Mouse (Mus musculus) forebrain, embryonic 11.5 days (tissue): Measurements from ENCODE around the gene Wrnip1. TPM values are rescaled to one million over a fixed set of nuclear protein-coding genes. Genes with fewer than 3 reads are reported as not detected.

Source experiments
- ATAC-seq: fragments of 200-750 bp; cut with Nextera tagmentation; replicated peaks from 2 replicates; pipeline ENCODE4 v1.8.0; 2017; ENCODE audit warnings: moderate TSS enrichment; ENCODE audit not compliant: low FRiP score
- DNase-seq: peaks from one replicate; pipeline ENCODE4 v3.0.0-alpha.2; 2017; ENCODE audit warnings: low spot score
- H3K27ac ChIP-seq: fragments of 300-500 bp; sonication (generic); 2 replicates; pipeline ENCODE4 v1.5.1; 2014; ENCODE audit warnings: low read depth, low read length
- H3K27me3 ChIP-seq: fragments of 300-500 bp; sonication (generic); 2 replicates; pipeline ENCODE4 v1.6.1; 2014; ENCODE audit warnings: mild to moderate bottlenecking, low read length, mixed read lengths; ENCODE audit not compliant: control insufficient read depth, insufficient read depth
- H3K36me3 ChIP-seq: fragments of 300-500 bp; sonication (generic); 2 replicates; pipeline ENCODE4 v1.6.1; 2014; ENCODE audit warnings: mild to moderate bottlenecking, low read length, moderate library complexity, mixed read lengths; ENCODE audit not compliant: control insufficient read depth, insufficient read depth
- H3K4me1 ChIP-seq: fragments of 300-500 bp; sonication (generic); replicated peaks from 2 replicates; pipeline ENCODE4 v1.6.1; 2014; ENCODE audit warnings: low read length, mixed read lengths; ENCODE audit not compliant: control insufficient read depth, insufficient read depth
- H3K4me2 ChIP-seq: fragments of 300-500 bp; sonication (generic); 2 replicates; pipeline ENCODE4 v1.6.1; 2014; ENCODE audit warnings: low read depth, mild to moderate bottlenecking, low read length, moderate library complexity, mixed read lengths; ENCODE audit not compliant: severe bottlenecking
- H3K4me3 ChIP-seq: fragments of 300-500 bp; sonication (generic); 2 replicates; pipeline ENCODE4 v1.5.1; 2014; ENCODE audit warnings: low read depth, low read length
- H3K9ac ChIP-seq: fragments of 300-500 bp; sonication (generic); 2 replicates; pipeline ENCODE4 v1.6.1; 2014; ENCODE audit warnings: low read length
- H3K9me3 ChIP-seq: fragments of 300-500 bp; sonication (generic); 2 replicates; pipeline ENCODE4 v1.6.1; 2016; ENCODE audit warnings: low read length, mixed read lengths; ENCODE audit not compliant: control insufficient read depth
- WGBS: fragments of 180-500 bp; shearing (Covaris S2); extraction: QIAGEN DNeasy Blood & Tissue Kit; methylation state at CpG from one replicate; pipeline ENCODE4 v1.1.7; 2014; 5-methylcytosine and 5-hydroxymethylcytosine counted together
- polyA plus RNA-seq: library from polyadenylated mRNA; unstranded; fragments of >200 nt; fragmentation: Nextera tagmentation; extraction: Ambion mirVana; gene quantifications from 2 replicates; pipeline ENCODE4 v1.2.1, GENCODE M21; 2014

Gene Wrnip1
- polyA plus RNA-seq = 22.1 and 22.9 TPM in 2 replicates

DNA sequence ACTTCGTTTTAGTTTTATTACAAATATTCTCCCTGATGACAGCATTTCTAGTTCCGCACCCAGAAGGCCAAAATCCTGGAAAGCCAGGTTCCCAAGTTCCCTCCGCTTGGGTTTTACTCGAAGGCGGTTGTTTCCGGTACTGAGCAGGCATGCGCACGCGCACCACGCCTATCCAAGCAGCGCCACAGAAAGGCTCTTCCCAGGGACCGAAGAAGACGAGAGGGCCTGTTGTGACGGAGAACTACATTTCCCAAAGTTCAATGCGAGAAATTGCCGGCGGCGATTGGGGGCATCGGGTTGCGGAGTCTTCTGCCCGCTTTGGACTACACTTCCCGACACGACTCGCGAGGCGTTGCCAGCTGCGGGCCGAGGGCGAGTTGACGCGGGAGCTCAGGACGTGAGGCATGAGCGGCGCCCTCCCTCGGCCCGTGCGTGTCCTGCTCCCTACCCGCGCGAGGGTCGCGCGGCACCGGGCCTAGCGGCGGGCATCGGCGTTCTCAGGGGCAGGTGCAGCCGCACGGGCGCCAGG is at the start of gene Wrnip1:
TSS of gene Wrnip1 (plus strand) at position 346 of the 529 bp plus-strand sequence.
- peaks cover 7% of the 10 kb centered on the region; the same call in 1 of the 2 replicates for H3K4me1 ChIP-seq
- under 1% methylated on average over 51 of the region's 51 CpGs for WGBS

DNA sequence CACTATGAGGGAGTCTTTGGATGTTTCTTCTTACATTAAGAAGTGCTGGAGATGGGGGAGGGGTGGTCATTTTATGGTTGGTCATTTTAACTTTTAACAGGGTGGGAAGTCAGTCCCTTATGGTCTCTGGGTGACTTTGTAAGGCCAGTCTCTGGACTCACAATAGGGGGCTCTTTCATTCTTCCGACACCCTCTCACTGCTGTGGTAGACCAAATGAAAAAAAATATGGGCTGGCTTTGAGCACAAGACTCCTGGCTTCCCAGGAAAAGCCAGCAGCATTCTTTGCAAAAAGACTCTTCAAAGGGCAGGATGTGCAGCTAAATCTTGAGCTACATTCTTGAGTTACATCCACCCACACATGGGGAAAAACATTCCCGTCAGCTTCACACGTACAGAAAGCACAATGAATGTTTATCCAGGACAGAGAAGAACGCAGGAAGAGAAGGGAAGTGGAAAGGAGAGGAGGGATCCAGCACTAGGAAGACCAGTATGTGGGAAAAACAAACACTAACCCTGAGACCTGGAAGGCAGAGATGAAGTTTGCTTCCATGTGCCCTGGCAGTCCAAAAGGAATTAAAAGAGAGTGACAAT is 49.7 kb upstream of the Wrnip1 start:
- ATAC-seq (no peak), DNase-seq (no peak)
- Histone ChIP-seq H3K4me3 (no peak overlapping the region), H3K27ac (no peak overlapping the region), H3K36me3 (no peaks in the 10 kb centered on the region), H3K27me3 (no peaks in the 10 kb centered on the region), H3K4me2 (no peak overlapping the region), H3K9ac (no peak overlapping the region), H3K9me3 (no peaks in the 10 kb centered on the region), H3K4me1 (no peaks in the 10 kb centered on the region)
- WGBS = 82% methylated on average over 4 of the region's 4 CpGs

More for the DNA sequence above, at the start of gene Wrnip1:
- peak; percentile 98 for ATAC-seq
- peak; percentile 99 for DNase-seq
- H3K4me3 ChIP-seq = peak within 1 kb of the TSS; percentile 70
- H3K9me3 ChIP-seq = no peaks in the 10 kb centered on the region
- no peaks in the 10 kb centered on the region for H3K36me3 ChIP-seq
- peak within 1 kb of the TSS; percentile 80 for H3K4me2 ChIP-seq
- H3K9ac ChIP-seq = peak within 1 kb of the TSS; percentile 76
- no peaks in the 10 kb centered on the region for H3K27me3 ChIP-seq
- H3K27ac ChIP-seq = no peak within 1 kb of the TSS

DNA sequence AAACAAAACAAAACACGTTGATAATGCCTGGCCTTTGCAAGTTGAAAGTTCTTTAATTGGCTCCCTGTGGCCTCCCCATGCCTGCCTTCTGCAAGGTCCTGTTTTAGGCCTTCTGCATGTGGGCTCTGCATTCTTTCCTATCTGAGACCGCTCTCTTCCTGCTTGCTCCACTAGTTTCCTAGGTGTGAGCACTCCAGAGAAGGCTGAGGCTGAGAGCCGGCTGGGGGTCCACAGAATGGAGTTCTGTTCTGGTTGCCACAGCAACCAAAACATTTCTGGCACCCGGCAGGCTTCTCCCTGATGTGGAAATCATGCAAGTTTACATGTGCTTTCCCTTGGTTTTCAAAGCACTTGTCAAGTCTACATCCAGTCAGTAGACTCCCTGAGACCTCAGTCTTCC is 42.8 kb upstream of the Wrnip1 start:
- Histone ChIP-seq H3K36me3 (no peaks in the 10 kb centered on the region), H3K4me3 (no peak overlapping the region), H3K27me3 (no peaks in the 10 kb centered on the region), H3K4me1 (no peaks in the 10 kb centered on the region), H3K9ac (no peak overlapping the region), H3K27ac (no peak overlapping the region), H3K9me3 (no peaks in the 10 kb centered on the region), H3K4me2 (no peak overlapping the region)
- 15% methylated on average over 4 of the region's 4 CpGs for WGBS
- ATAC-seq (0 out of 2 replicates have a peak, but pooled peaks have one; percentile 39), DNase-seq (no peak)

DNA sequence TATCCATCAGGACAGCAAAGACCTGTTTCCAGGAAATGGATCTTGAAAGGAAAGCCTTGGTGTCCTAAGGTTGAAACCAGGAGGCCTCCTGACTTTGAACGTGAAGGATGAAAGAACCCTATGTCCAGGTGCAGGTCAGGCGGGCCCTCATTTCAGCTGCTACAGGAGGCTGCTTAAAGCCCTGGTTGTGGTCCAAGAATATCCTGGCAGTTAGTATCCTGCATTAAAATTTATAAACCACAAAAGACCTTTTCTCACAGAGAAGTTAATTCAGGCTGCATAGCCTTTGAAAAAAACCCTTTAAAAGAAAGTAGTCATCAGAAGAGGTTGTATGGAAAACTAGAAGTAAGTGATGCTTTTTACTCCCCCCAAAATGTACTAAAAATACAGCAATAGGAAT is 41.0 kb upstream of the Wrnip1 start:
- no peak overlapping the region for H3K4me3 ChIP-seq
- H3K9me3 ChIP-seq = no peaks in the 10 kb centered on the region
- DNase-seq (no peak), ATAC-seq (no peak)
- WGBS = 79% methylated on average over 2 of the region's 2 CpGs
- H3K4me2 ChIP-seq = no peak overlapping the region
- H3K36me3 ChIP-seq = no peaks in the 10 kb centered on the region
- H3K27me3 ChIP-seq = no peaks in the 10 kb centered on the region
- H3K9ac ChIP-seq = no peak overlapping the region
- H3K4me1 ChIP-seq = no peaks in the 10 kb centered on the region
- no peak overlapping the region for H3K27ac ChIP-seq

DNA sequence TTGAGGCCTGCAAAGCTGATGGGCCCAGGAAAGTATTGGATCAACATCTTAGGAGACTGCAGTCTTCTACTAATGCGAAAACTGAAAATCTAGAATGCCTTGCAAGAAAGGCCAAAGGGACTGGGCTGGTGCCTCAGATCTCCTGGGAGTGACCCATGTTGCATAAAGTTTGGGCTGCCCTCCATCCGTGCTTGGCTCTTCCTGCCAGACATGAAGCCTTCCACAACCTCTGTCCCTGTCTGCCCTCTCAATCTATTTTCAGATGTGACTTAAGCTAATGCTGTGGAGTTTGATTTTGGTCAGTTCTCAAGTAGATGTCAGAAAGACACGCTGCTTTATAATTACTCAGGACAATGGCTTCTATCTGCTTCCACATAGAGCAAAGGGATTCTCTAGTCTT is 38.7 kb upstream of the Wrnip1 start:
- no peak for DNase-seq
- ATAC-seq = no peak
- WGBS = 79% methylated on average over 3 of the region's 3 CpGs
- Histone ChIP-seq H3K4me2 (no peak overlapping the region), H3K9ac (no peak overlapping the region), H3K36me3 (no peaks in the 10 kb centered on the region), H3K27me3 (no peaks in the 10 kb centered on the region), H3K27ac (no peak overlapping the region), H3K4me3 (no peak overlapping the region), H3K9me3 (no peaks in the 10 kb centered on the region), H3K4me1 (no peaks in the 10 kb centered on the region)

DNA sequence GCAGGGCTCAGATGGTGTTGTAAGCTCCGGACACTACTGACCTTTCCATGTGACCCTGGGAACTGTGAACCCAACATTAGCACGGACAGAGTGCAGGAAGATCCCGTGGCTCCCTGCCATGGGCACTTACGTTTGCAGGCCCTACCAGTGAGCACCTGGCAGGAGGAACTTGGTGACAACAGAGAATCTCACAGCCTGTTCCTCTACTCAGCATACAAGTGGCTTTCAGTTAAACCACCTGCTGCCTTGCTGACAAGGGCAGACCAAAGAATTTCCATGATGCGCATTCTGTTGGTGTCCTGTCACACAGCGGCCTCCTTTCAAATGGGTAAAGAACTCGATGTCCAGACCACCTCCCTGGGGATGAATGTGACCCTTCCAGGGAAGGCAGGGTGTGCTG is 37.4 kb upstream of the Wrnip1 start:
- no peaks in the 10 kb centered on the region for H3K27me3 ChIP-seq
- no peak overlapping the region for H3K27ac ChIP-seq
- no peak for ATAC-seq
- no peak overlapping the region for H3K4me3 ChIP-seq
- 52% methylated on average over 7 of the region's 7 CpGs for WGBS
- H3K4me2 ChIP-seq = no peak overlapping the region
- no peaks in the 10 kb centered on the region for H3K36me3 ChIP-seq
- no peak for DNase-seq
- no peak overlapping the region for H3K9ac ChIP-seq
- H3K9me3 ChIP-seq = no peaks in the 10 kb centered on the region
- H3K4me1 ChIP-seq = no peaks in the 10 kb centered on the region

DNA sequence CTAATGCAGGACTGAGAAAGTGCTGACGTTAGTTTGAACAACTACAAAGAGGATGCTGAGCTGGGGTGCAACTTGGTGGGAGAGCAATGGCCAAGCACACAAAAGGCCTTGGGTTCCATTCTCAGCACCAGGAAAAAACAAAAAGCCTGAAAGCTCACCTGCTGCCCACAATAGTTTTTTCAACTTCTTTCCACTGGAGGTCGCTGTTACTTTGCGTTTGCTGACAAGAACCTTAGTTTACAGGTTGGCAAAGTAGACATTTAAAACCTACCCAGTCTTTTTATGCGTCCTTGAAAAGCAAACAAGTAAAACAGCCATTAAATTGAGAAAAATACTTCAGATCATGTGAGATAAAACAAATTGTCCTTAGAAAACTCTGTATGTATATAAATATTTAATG is 33.7 kb upstream of the Wrnip1 start:
- WGBS = 11% methylated on average over 4 of the region's 4 CpGs
- no peak overlapping the region for H3K4me2 ChIP-seq
- no peak overlapping the region for H3K4me3 ChIP-seq
- no peaks in the 10 kb centered on the region for H3K27me3 ChIP-seq
- H3K27ac ChIP-seq = no peak overlapping the region
- H3K4me1 ChIP-seq = no peaks in the 10 kb centered on the region
- H3K36me3 ChIP-seq = no peaks in the 10 kb centered on the region
- H3K9ac ChIP-seq = no peak overlapping the region
- ATAC-seq (no peak), DNase-seq (no peak)
- no peaks in the 10 kb centered on the region for H3K9me3 ChIP-seq

DNA sequence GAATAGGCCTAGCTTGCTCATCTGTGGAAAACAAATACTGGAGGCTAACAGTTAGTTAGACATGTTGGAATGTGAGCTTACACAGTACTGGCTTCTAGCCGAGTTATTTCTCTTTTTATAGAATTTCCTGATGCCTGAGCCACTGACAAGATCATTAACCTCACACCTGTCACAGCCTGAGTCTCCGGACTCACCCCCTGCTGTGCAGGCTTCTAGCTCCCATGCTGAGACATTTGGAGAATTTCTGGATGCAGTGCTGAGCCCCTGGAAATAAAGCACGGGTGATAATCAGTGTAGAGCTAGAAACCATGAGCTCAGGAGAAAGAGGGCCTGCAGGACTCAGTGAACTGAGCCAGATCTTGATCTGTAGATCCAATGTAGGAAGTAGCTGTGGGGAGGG is 31.9 kb upstream of the Wrnip1 start:
- ATAC-seq (no peak), DNase-seq (no peak)
- H3K4me3 ChIP-seq = no peak overlapping the region
- no peak overlapping the region for H3K9ac ChIP-seq
- 22% methylated on average over 3 of the region's 3 CpGs for WGBS
- H3K9me3 ChIP-seq = no peaks in the 10 kb centered on the region
- no peaks in the 10 kb centered on the region for H3K36me3 ChIP-seq
- H3K27ac ChIP-seq = no peak overlapping the region
- no peak overlapping the region for H3K4me2 ChIP-seq
- H3K27me3 ChIP-seq = no peaks in the 10 kb centered on the region
- H3K4me1 ChIP-seq = no peaks in the 10 kb centered on the region

DNA sequence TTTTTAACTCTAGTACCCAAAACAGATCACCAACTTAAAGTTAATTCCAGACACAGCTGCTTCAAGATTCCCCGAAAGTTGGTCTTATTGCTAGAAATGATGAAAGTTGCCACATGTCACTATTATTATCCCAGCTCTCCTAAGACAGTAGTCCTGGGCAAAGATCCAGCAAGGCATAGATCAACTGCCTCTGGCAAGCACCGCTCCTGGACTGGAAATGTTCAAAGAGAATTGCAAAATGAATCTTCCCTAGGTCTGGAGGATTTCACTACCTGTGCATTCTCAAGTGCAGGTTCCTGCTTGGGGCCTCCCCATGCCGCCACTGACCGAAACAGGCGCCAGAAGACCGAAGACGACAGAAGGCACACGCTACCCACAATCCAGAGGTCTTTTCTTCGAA is 25.9 kb upstream of the Wrnip1 start:
- DNase-seq (no peak), ATAC-seq (no peak)
- H3K27ac ChIP-seq = no peak overlapping the region
- no peak overlapping the region for H3K4me2 ChIP-seq
- no peaks in the 10 kb centered on the region for H3K36me3 ChIP-seq
- no peaks in the 10 kb centered on the region for H3K27me3 ChIP-seq
- no peaks in the 10 kb centered on the region for H3K4me1 ChIP-seq
- no peak overlapping the region for H3K4me3 ChIP-seq
- no peak overlapping the region for H3K9ac ChIP-seq
- 96% methylated on average over 9 of the region's 9 CpGs for WGBS
- H3K9me3 ChIP-seq = no peaks in the 10 kb centered on the region
